Mouse (Mus musculus) kidney, postnatal 4 days (tissue): ENCODE measurements around the gene Fgf3.
A peak's percentile ranks its signal among the peaks of the same experiment; 100 is the strongest.

Source experiments
- DNase-seq, 2 experiments: peaks; one replicate each; pipeline ENCODE4 v3.0.0; 2021; ENCODE audit warnings: mixed read lengths in 2 of 2

The Fgf3 gene

GRCm38 (mm10) chr7:144837891-144838488 lies at the start of gene Fgf3:
Fgf3 (plus strand) TSS chr7:144838083.
- peak in 1 of 2 experiments; percentile 6 for DNase-seq

GRCm38 (mm10) chr7:144788631-144789030 lies 49.3 kb upstream of the Fgf3 start:
- DNase-seq: peak; percentile 17 to 29

GRCm38 (mm10) chr7:144789601-144790556 lies 48.0 kb upstream of the Fgf3 start:
- peak; percentile 36 to 60 for DNase-seq

- no peak for DNase-seq
Observed at GRCm38 (mm10) chr7:144791426-144791825, 46.5 kb upstream of the Fgf3 start.

- peak; percentile 22 to 60 for DNase-seq
Observed at GRCm38 (mm10) chr7:144793296-144793695, 44.6 kb upstream of the Fgf3 start.

GRCm38 (mm10) chr7:144795976-144796474 lies 41.9 kb upstream of the Fgf3 start:
- no peak for DNase-seq

GRCm38 (mm10) chr7:144796986-144797735 lies 40.7 kb upstream of the Fgf3 start:
- no peak for DNase-seq

- DNase-seq: peak; percentile 52 to 61
Observed at GRCm38 (mm10) chr7:144798471-144798870, 39.4 kb upstream of the Fgf3 start.

- DNase-seq: no peak
Observed at GRCm38 (mm10) chr7:144807036-144807435, 30.8 kb upstream of the Fgf3 start.

GRCm38 (mm10) chr7:144807976-144808577 lies 29.8 kb upstream of the Fgf3 start:
- no peak for DNase-seq

GRCm38 (mm10) chr7:144811521-144811920 lies 26.4 kb upstream of the Fgf3 start:
- DNase-seq: peak; percentile 26 to 50

- no peak for DNase-seq
Observed at GRCm38 (mm10) chr7:144821901-144822300, 16.0 kb upstream of the Fgf3 start.

GRCm38 (mm10) chr7:144823988-144824387 lies 13.9 kb upstream of the Fgf3 start:
- DNase-seq: no peak

GRCm38 (mm10) chr7:144828369-144828768 lies 9.5 kb upstream of the Fgf3 start:
- no peak for DNase-seq

GRCm38 (mm10) chr7:144838522-144839503 lies 930 bp downstream of the Fgf3 start:
- DNase-seq: peak; percentile 54 to 70

- DNase-seq: peak; percentile 73 to 75
Observed at GRCm38 (mm10) chr7:144846158-144846557, 8.3 kb downstream of the Fgf3 start.

GRCm38 (mm10) chr7:144847067-144847466 lies 9.2 kb downstream of the Fgf3 start, which contains the start of gene Fgf4:
Fgf4 (plus strand) TSS chr7:144847367.
- DNase-seq: no peak

- no peak for DNase-seq
Observed at GRCm38 (mm10) chr7:144851321-144851720, 13.4 kb downstream of the Fgf3 start.

- DNase-seq: no peak
Observed at GRCm38 (mm10) chr7:144854966-144855365, 17.1 kb downstream of the Fgf3 start.

GRCm38 (mm10) chr7:144857158-144857557 lies 19.3 kb downstream of the Fgf3 start:
- DNase-seq: no peak

- DNase-seq: no peak
Observed at GRCm38 (mm10) chr7:144857826-144858342, 20.0 kb downstream of the Fgf3 start.
